Mouse (Mus musculus) limb, embryonic 12.5 days (tissue): Measurements from ENCODE around the gene Fndc7. TPM values are rescaled to one million over a fixed set of nuclear protein-coding genes. Genes with fewer than 3 reads are reported as not detected.
"Not testable (repeated sequence)": the region's sequence is repeated elsewhere in the genome, so short reads cannot be mapped to it uniquely, and the experiment has no call there.

Experiments used
- ATAC-seq: fragments of 200-750 bp; cut with Nextera tagmentation; 2 replicates; pipeline ENCODE4 v1.8.0; 2017; ENCODE audit warnings: low read depth, moderate TSS enrichment; ENCODE audit not compliant: insufficient number of reproducible peaks, insufficient read depth, low FRiP score, low TSS enrichment
- H3K27ac ChIP-seq: fragments of 300-500 bp; sonication (generic); 2 replicates; pipeline ENCODE4 v1.5.1; 2016; ENCODE audit warnings: mild to moderate bottlenecking, moderate library complexity
- H3K27me3 ChIP-seq: fragments of 300-500 bp; sonication (generic); 2 replicates; pipeline ENCODE4 v1.6.1; 2016; ENCODE audit warnings: mild to moderate bottlenecking, moderate library complexity
- H3K36me3 ChIP-seq: fragments of 300-500 bp; sonication (generic); 2 replicates; pipeline ENCODE4 v1.6.1; 2016; ENCODE audit warnings: mild to moderate bottlenecking, moderate library complexity
- H3K4me1 ChIP-seq: fragments of 300-500 bp; sonication (generic); replicated peaks from 2 replicates; pipeline ENCODE4 v1.6.1; 2016
- H3K4me2 ChIP-seq: fragments of 300-500 bp; sonication (generic); 2 replicates; pipeline ENCODE4 v1.6.1; 2016; ENCODE audit warnings: mild to moderate bottlenecking, moderate library complexity
- H3K4me3 ChIP-seq: fragments of 300-500 bp; sonication (generic); replicated peaks from 2 replicates; pipeline ENCODE4 v1.5.1; 2016; ENCODE audit warnings: mild to moderate bottlenecking
- H3K9ac ChIP-seq: fragments of 300-500 bp; sonication (generic); replicated peaks from 2 replicates; pipeline ENCODE4 v1.6.1; 2016; ENCODE audit warnings: mild to moderate bottlenecking, moderate library complexity
- H3K9me3 ChIP-seq: fragments of 300-500 bp; sonication (generic); 2 replicates; pipeline ENCODE4 v1.6.1; 2016; ENCODE audit warnings: mild to moderate bottlenecking, moderate library complexity
- WGBS: fragments of 180-500 bp; shearing (Covaris S2); methylation state at CpG from one replicate; pipeline ENCODE4 v1.1.7; 2016; 5-methylcytosine and 5-hydroxymethylcytosine counted together
- polyA plus RNA-seq: library from polyadenylated mRNA; unstranded; fragments of >200 nt; fragmentation: Nextera tagmentation; extraction: Ambion mirVana; gene quantifications from 2 replicates; pipeline ENCODE4 v1.2.1, GENCODE M21; 2016

The Fndc7 gene
- polyA plus RNA-seq, 1 experiment from 2014 or later, result 0.13 TPM

GRCm38 (mm10) chr3:108886934-108887617 lies 2.7 kb downstream of the Fndc7 start:
- Histone ChIP-seq H3K4me1 (peaks cover 8% of the 10 kb centered on the region), H3K9ac (no peak overlapping the region), H3K4me2 (no peak overlapping the region), H3K4me3 (no peak overlapping the region), H3K9me3 (no peaks in the 10 kb centered on the region), H3K27me3 (no peaks in the 10 kb centered on the region), H3K27ac (no peak overlapping the region), H3K36me3 (no peaks in the 10 kb centered on the region)
- WGBS, result 77% methylated on average over 12 of the region's 12 CpGs
- no peak for ATAC-seq

DNA sequence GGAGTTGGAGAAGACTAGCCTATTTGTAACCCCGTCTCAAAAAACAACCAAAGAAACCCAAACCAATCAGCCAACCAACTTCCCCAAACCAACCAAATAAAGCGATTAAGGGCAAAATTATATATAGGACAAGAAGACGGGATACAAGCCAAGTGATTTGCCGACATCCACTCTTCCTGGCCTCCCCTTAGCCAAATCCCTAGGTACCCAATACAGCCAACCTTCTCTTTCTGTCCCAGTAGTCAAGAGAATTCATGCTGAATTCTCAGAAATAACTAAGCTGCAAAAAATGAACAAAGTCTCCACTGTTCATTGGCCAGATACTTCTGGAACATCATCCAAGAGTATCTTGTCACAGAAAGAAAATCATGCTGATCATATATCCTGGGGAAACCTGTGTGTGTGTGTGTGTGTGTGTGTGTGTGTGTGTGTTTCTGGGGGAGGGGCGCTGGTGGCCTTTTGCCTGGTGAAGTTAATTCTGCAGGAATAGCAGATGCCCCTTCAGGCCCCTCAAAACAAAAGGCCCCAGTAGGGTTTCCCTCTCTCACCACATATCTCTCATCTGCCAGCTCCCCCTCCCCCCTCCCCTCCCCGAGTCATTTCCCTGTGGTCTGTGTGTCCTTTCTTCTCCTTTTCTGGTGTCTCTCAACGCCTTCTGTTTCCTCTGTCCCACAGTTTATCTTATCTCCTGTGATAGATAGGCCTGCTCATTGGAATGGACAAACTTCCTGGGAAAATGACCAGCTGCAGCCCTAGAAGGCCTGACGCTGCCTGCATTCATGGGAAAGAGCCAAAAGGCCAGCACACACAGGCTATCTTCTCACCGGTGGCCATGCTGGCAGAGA lies 3.9 kb downstream of the Fndc7 start:
- ATAC-seq, result no peak
- H3K27ac ChIP-seq, result no peak overlapping the region
- no peak overlapping the region for H3K9ac ChIP-seq
- H3K27me3 ChIP-seq, result no peaks in the 10 kb centered on the region
- H3K4me2 ChIP-seq, result no peak overlapping the region
- H3K4me3 ChIP-seq, result no peak overlapping the region
- WGBS, result 54% methylated on average over 9 of the region's 9 CpGs
- no peaks in the 10 kb centered on the region for H3K9me3 ChIP-seq
- H3K4me1 ChIP-seq, result peaks cover 19% of the 10 kb centered on the region
- no peaks in the 10 kb centered on the region for H3K36me3 ChIP-seq

GRCm38 (mm10) chr3:108884706-108885289 lies 5.0 kb downstream of the Fndc7 start:
- no peaks in the 10 kb centered on the region for H3K27me3 ChIP-seq
- ATAC-seq, result no peak
- H3K36me3 ChIP-seq, result no peaks in the 10 kb centered on the region
- WGBS, result 71% methylated on average over 8 of the region's 8 CpGs
- no peak overlapping the region for H3K4me3 ChIP-seq
- H3K4me2 ChIP-seq, result no peak overlapping the region
- no peak overlapping the region for H3K9ac ChIP-seq
- H3K27ac ChIP-seq, result no peak overlapping the region
- H3K4me1 ChIP-seq, result peaks cover 23% of the 10 kb centered on the region
- no peaks in the 10 kb centered on the region for H3K9me3 ChIP-seq

DNA sequence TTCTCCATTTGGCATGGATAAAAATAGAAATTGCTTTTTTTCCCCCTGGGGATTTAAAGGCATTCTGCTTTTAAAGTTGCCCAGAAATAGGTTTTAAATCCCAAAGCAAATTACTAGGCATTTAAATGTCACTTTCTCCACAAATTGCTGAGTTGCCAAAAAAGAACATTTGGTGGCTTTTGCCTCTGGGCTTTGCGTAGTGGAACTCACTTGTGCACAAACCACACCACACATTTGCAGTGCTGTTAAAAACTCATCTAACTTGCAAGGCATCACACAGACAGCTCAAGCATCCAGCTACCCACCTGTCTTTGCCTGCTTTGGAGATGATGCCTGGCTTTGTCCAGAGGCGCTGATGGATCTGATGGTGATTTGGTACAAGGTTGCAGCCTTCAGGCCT lies 6.7 kb downstream of the Fndc7 start:
- Histone ChIP-seq H3K4me1 (peaks cover 23% of the 10 kb centered on the region), H3K27ac (no peak overlapping the region), H3K27me3 (no peaks in the 10 kb centered on the region), H3K36me3 (no peaks in the 10 kb centered on the region), H3K4me3 (no peak overlapping the region), H3K9me3 (no peaks in the 10 kb centered on the region), H3K4me2 (no peak overlapping the region), H3K9ac (no peak overlapping the region)
- no peak for ATAC-seq
- 56% methylated on average over 2 of the region's 2 CpGs for WGBS

DNA sequence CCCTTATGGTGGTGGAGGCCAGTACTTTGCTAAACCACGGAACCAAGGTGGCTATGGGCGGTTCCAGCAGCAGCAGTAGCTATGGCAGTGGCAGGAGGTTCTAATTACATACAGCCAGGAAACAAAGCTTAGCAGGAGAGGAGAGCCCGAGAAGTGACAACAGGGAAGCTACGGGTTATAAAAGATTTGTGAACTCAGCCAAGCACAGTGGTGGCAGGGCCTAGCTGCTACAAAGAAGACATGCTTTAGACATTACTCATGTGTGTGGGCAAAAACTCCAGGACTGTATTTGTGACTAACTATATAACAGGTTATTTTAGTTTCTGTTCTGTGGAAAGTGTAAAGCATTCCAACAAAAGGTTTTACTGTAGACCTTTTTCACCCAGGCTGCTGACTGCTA lies 7.9 kb downstream of the Fndc7 start:
- H3K9ac ChIP-seq, H3K4me2 ChIP-seq, H3K4me3 ChIP-seq, H3K9me3 ChIP-seq, ATAC-seq, H3K36me3 ChIP-seq, H3K27me3 ChIP-seq: not testable (repeated sequence)
- WGBS, result 12% methylated on average over 4 of the region's 4 CpGs
- 0 out of 2 replicates have a peak overlapping the region, but pooled peaks have one; percentile 0 for H3K27ac ChIP-seq
- H3K4me1 ChIP-seq, result peaks cover 23% of the 10 kb centered on the region

DNA sequence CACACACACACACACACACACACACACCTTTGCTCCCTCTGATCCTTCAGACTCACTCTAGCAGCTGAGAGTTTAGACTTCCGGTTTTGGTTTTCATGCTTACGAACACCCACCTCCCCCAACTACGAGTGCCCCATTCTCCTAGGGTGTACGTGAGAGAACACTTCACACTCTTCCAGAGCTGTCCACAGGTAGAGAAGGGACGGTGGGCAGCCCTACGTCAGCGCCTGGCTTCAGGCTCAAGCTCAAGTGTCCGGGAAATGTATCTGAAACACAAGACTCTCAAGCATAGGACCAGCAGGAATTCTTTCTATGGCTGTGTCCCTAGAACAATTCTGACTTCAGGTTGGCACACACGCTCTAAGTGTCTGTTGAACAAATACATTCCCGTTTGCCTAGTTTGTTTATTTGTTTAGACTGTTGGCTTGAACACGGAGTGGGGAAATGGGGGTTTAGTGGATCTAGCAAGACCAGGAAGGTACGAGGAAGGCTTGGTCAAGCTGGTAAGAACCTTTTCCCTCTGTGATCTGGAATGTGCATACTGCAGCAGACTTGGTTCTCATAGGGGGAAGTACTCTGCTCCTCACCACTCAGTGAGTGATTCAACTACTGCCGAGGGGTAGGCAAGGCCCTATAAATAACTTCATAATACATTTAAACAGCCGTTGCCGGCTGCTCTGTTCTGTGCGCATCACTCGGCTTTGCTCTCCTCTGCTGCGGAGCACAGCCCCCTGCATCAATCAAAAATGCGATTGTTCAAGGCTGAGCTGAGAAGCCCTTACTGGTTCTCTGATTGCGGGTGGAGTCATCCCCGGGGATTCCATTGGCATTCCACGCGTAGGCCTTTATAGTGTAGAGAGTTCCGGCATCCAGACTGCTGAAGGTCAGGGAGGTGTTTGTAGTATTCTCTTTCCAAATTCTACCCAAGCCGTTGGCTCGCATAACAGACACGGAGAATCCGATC lies 9.0 kb downstream of the Fndc7 start:
- no peak overlapping the region for H3K4me3 ChIP-seq
- peak overlapping the region; percentile 66 for H3K27ac ChIP-seq
- peak; percentile 65; the same call in 1 of the 2 replicates for ATAC-seq
- no peaks in the 10 kb centered on the region for H3K36me3 ChIP-seq
- H3K4me1 ChIP-seq, result peaks cover 23% of the 10 kb centered on the region
- WGBS, result 62% methylated on average over 28 of the region's 28 CpGs
- no peaks in the 10 kb centered on the region for H3K27me3 ChIP-seq
- H3K9ac ChIP-seq, result no peak overlapping the region
- H3K4me2 ChIP-seq, result peak overlapping the region; percentile 24; the same call in 1 of the 2 replicates
- no peaks in the 10 kb centered on the region for H3K9me3 ChIP-seq

GRCm38 (mm10) chr3:108879836-108880435 lies 9.9 kb downstream of the Fndc7 start:
- no peaks in the 10 kb centered on the region for H3K36me3 ChIP-seq
- no peaks in the 10 kb centered on the region for H3K27me3 ChIP-seq
- no peaks in the 10 kb centered on the region for H3K9me3 ChIP-seq
- no peak overlapping the region for H3K4me3 ChIP-seq
- H3K9ac ChIP-seq, result no peak overlapping the region
- peaks cover 23% of the 10 kb centered on the region for H3K4me1 ChIP-seq
- H3K27ac ChIP-seq, result no peak overlapping the region
- H3K4me2 ChIP-seq, result no peak overlapping the region
- ATAC-seq, result no peak
- 56% methylated on average over 5 of the region's 5 CpGs for WGBS

- no peak for ATAC-seq
- Histone ChIP-seq H3K27ac (no peak overlapping the region), H3K4me1 (peaks cover 23% of the 10 kb centered on the region), H3K9me3 (no peaks in the 10 kb centered on the region), H3K4me3 (no peak overlapping the region), H3K4me2 (no peak overlapping the region), H3K9ac (no peak overlapping the region), H3K36me3 (no peaks in the 10 kb centered on the region), H3K27me3 (no peaks in the 10 kb centered on the region)
- WGBS, result 84% methylated on average over 2 of the region's 2 CpGs
Measured at GRCm38 (mm10) chr3:108879129-108879528, 10.7 kb downstream of the Fndc7 start.

DNA sequence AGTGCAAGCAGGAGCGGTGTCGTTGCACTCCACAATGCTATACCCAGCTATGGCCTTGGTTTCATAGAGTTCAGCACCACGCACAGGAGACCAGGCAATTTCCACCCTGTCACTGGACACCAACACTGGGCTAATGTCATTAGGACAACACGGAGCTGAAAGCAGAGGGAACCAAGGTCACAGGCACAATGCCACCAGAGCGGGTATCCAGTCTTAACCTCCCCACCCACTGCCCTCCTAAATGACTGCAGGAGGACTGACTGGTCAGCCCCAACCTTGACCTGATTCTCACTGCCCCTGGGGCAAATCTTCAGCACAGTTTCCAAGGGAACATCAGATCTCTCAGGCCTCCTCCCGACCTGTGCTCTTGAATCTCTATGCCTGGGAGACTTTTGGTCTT lies 19.2 kb downstream of the Fndc7 start:
- no peak overlapping the region for H3K9ac ChIP-seq
- H3K4me1 ChIP-seq, result no peaks in the 10 kb centered on the region
- ATAC-seq, result no peak
- H3K27ac ChIP-seq, result no peak overlapping the region
- no peaks in the 10 kb centered on the region for H3K9me3 ChIP-seq
- WGBS, result 80% methylated on average over 6 of the region's 6 CpGs
- no peaks in the 10 kb centered on the region for H3K27me3 ChIP-seq
- H3K4me2 ChIP-seq, result no peak overlapping the region
- no peaks in the 10 kb centered on the region for H3K36me3 ChIP-seq
- no peak overlapping the region for H3K4me3 ChIP-seq

GRCm38 (mm10) chr3:108867449-108867848 lies 22.4 kb downstream of the Fndc7 start:
- Histone ChIP-seq H3K4me2 (no peak overlapping the region), H3K27ac (no peak overlapping the region), H3K36me3 (no peaks in the 10 kb centered on the region), H3K4me3 (no peak overlapping the region), H3K4me1 (no peaks in the 10 kb centered on the region), H3K9me3 (no peaks in the 10 kb centered on the region), H3K9ac (no peak overlapping the region), H3K27me3 (no peaks in the 10 kb centered on the region)
- ATAC-seq, result no peak
- WGBS, result 85% methylated on average over 3 of the region's 3 CpGs
